Mouse (Mus musculus): ENCODE data around the gene Abcg5. TPM values are rescaled to one million over a fixed set of nuclear protein-coding genes. Genes with fewer than 3 reads are reported as not detected.

Abcg5 gene
- 0.50 and 0.56 TPM in 2 replicates for polyA plus RNA-seq (2015; fragmentation: Nextera tagmentation; extraction: Ambion mirVana)

DNA sequence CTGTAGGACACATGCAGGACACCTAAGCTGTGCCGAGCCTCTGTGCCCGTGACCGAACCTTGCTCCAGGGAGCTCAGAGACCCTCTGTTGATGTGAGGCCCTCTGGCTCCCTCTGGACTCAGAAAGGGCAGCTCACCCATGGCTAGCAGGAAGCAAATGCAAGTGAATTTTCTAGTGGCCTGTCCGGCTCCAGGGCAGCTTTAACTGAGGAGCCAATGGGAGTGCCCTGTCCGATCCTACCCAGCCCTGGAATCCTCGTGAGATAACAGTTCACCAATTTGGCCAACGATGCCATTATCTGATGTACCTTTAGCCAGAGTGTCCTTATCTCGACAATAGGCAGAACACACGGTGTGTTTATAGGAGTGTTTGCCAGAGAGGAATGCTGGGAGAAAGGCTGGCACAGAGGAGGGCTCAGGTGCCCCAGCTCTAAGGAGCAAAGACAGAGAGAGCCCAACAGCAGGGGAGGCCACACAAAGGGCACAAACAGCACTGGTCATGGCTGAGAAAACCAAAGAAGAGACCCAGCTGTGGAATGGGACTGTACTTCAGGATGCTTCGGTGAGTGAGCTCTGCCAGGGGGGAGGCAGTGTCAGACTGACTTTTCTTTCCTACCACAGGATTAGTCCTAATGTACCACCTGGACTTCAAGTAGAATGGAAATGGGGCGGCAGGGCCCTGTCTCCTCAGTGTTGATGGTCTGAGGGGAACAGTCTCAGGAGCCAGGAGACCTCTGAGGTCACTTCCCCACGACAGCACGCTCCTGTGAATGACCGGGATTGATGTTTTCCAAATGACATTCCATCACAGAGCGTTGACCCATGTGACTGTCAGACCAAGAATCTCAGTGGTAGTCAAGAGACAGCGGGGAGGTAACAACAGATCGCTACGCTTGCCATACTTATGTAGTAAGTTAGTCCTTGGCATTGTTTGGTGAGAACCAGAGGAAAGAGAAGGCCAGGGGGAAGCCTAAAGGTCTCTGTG lies at the start of gene Abcg5:
TSS of gene Abcg5 (minus strand) at position 278 of the 984 bp plus-strand sequence.
- ATAC-seq (ENCODE audit: insufficient read depth): no peak
- Histone ChIP-seq H3K9me3 (replicated peaks) (no peaks in the 10 kb centered on the region), H3K4me2 (no peak within 1 kb of the TSS), H3K4me1 (replicated peaks) (peaks cover 7% of the 10 kb centered on the region; the same call in 1 of the 2 replicates), H3K9ac (no peak within 1 kb of the TSS), H3K27me3 (no peaks in the 10 kb centered on the region; the same call in 1 of the 2 replicates), H3K36me3 (replicated peaks) (no peaks in the 10 kb centered on the region), H3K4me3 (replicated peaks) (no peak within 1 kb of the TSS), H3K27ac (replicated peaks) (no peak within 1 kb of the TSS)
- WGBS (ENCODE audit: insufficient replicate concordance): 57% methylated on average over 18 of the region's 18 CpGs

DNA sequence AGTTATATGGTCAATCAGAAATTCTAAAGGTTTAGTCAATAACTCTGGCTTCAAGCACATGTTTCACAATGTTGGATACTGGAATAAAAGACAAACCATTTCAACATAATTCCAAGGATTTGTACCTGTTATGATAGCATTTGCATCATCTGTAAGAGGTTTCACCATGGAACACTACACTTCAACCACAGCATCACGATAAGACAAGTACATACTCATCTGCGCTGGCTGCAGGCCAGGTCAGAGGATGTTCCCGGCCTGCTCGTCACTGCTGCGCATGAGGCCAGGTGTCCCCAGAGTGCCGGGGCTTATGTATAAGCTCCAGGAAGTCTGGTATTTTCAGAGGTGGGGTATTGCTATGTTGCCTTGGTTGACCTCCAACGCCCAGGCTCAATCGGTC lies 49.8 kb upstream of the Abcg5 start:
- no peak overlapping the region for H3K27ac ChIP-seq (replicated peaks)
- H3K36me3 ChIP-seq (replicated peaks): peaks cover 33% of the 10 kb centered on the region
- no peak overlapping the region for H3K4me2 ChIP-seq
- H3K9ac ChIP-seq: no peak overlapping the region
- no peaks in the 10 kb centered on the region for H3K27me3 ChIP-seq
- H3K9me3 ChIP-seq (replicated peaks): no peaks in the 10 kb centered on the region
- no peak for ATAC-seq (ENCODE audit: insufficient read depth)
- 85% methylated on average over 8 of the region's 8 CpGs for WGBS (ENCODE audit: insufficient replicate concordance)
- H3K4me1 ChIP-seq (replicated peaks): peaks cover 44% of the 10 kb centered on the region
- no peak overlapping the region for H3K4me3 ChIP-seq (replicated peaks)

DNA sequence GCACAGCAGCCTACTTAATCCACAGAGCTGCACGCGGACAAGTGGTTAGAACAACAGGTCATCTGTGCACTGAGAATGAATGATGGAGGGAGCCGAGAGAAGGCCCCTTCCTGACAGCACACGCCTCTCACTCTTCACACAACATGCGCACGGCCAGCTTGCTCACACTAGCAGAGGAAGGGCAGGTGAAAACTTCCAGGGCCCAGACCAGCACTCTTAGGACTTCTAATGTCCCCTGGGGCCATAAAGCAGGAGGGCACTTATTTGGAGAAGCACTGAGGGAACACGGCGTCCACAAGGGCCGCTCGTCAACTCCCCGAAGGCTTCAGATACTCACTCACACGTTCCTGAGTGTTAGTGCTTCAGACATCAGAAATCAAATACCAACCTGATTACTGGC lies 48.5 kb upstream of the Abcg5 start:
- ATAC-seq (ENCODE audit: insufficient read depth): no peak
- H3K9ac ChIP-seq: no peak overlapping the region
- H3K27ac ChIP-seq (replicated peaks): 0 out of 2 replicates have a peak overlapping the region, but pooled peaks have one; percentile 39
- 88% methylated on average over 12 of the region's 12 CpGs for WGBS (ENCODE audit: insufficient replicate concordance)
- peaks cover 42% of the 10 kb centered on the region for H3K36me3 ChIP-seq (replicated peaks)
- H3K27me3 ChIP-seq: no peaks in the 10 kb centered on the region
- H3K4me3 ChIP-seq (replicated peaks): no peak overlapping the region
- H3K9me3 ChIP-seq (replicated peaks): no peaks in the 10 kb centered on the region
- peaks cover 39% of the 10 kb centered on the region for H3K4me1 ChIP-seq (replicated peaks)
- H3K4me2 ChIP-seq: no peak overlapping the region

DNA sequence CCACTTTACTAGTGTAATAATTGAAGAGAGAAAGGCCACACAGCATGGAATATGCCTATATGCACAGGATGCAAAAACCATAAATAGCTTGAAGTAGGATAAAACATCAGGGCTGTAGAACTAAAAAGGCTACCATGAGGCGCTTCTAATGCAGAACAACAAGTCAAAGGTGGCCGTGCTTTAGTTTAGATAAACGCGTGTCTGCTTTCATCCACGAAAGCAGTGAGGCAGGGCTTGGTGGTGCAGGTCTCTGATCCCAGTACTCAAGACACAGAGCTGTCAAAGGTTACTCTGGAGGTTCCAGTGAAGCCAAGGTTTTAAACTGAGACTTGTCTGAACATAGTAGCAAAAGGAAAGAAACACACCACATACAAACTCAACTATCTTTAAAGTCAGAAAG lies 46.3 kb upstream of the Abcg5 start:
- Histone ChIP-seq H3K4me3 (replicated peaks) (no peak overlapping the region), H3K4me2 (peak overlapping the region; percentile 59), H3K27me3 (no peaks in the 10 kb centered on the region), H3K9ac (peak overlapping the region; percentile 19; the same call in 1 of the 2 replicates), H3K36me3 (replicated peaks) (peaks cover 57% of the 10 kb centered on the region), H3K27ac (replicated peaks) (peak overlapping the region; percentile 77), H3K4me1 (replicated peaks) (peaks cover 39% of the 10 kb centered on the region), H3K9me3 (replicated peaks) (no peaks in the 10 kb centered on the region)
- 30% methylated on average over 5 of the region's 5 CpGs for WGBS (ENCODE audit: insufficient replicate concordance)
- peak; percentile 57 for ATAC-seq (ENCODE audit: insufficient read depth)

DNA sequence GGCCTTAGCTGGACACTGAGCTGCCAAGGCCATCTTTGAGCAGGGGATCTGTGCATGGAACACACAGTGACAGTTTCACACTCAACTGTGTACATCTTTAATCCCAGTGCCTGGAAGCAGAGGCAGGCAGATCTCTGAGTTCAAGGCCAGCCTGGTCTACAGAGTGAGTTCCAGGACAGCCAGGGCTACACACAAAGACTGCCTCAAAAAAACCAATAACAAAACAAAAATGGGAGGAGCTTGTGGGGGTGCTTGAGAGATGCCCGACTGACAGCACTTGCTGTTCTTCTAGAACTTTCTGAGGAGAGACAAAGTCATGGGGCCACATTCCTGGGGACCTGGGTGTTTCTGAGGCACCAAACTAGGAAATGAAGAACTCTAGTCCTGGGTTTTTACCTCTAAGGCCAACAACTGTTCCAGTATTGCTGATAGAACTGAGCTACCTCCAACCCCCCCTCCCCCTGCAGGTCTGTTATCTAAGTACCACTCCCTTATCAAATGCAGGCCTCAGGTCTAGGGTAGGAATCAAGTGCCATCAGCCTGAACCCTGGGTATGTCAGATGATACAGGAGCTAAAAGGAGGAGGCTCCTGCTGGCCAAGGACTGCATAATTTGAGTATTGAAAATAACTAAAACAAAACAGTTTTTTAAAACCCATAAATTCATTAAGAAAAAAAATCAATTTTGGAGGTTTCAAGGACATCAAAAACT lies 45.5 kb upstream of the Abcg5 start:
- Histone ChIP-seq H3K27ac (replicated peaks) (peak overlapping the region; percentile 77), H3K36me3 (replicated peaks) (peaks cover 63% of the 10 kb centered on the region), H3K27me3 (no peaks in the 10 kb centered on the region), H3K9ac (peak overlapping the region; percentile 18; the same call in 1 of the 2 replicates), H3K9me3 (replicated peaks) (no peaks in the 10 kb centered on the region), H3K4me2 (peak overlapping the region; percentile 59), H3K4me3 (replicated peaks) (0 out of 2 replicates have a peak overlapping the region, but pooled peaks have one; percentile 3), H3K4me1 (replicated peaks) (peaks cover 39% of the 10 kb centered on the region)
- WGBS (ENCODE audit: insufficient replicate concordance): 21% methylated on average over 1 of the region's 1 CpGs
- peak; percentile 98 for ATAC-seq (ENCODE audit: insufficient read depth)

DNA sequence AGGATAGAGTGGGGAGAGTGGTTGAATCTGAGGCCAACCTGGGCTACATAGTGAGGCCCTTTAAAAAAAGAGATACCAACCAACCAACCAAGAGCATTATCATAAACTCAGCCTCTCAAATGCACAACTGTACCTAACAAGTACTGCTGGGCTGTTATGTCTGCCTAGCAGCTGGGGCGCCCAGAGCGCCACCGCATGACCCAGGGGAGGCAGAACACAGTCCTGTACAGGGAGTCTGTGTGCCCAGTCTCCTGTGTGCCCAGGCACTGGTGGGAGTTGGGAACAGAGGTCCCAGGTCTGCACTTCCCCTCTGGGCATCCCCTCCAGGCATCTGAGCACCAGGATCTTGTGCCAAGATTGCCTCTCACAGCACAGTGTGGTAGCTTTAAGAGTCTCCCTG lies 42.4 kb upstream of the Abcg5 start:
- Histone ChIP-seq H3K36me3 (replicated peaks) (peaks cover 71% of the 10 kb centered on the region), H3K4me3 (replicated peaks) (no peak overlapping the region), H3K4me1 (replicated peaks) (peaks cover 25% of the 10 kb centered on the region), H3K9ac (no peak overlapping the region), H3K9me3 (replicated peaks) (no peaks in the 10 kb centered on the region), H3K4me2 (no peak overlapping the region), H3K27me3 (no peaks in the 10 kb centered on the region), H3K27ac (replicated peaks) (no peak overlapping the region)
- no peak for ATAC-seq (ENCODE audit: insufficient read depth)
- 93% methylated on average over 3 of the region's 3 CpGs for WGBS (ENCODE audit: insufficient replicate concordance)

DNA sequence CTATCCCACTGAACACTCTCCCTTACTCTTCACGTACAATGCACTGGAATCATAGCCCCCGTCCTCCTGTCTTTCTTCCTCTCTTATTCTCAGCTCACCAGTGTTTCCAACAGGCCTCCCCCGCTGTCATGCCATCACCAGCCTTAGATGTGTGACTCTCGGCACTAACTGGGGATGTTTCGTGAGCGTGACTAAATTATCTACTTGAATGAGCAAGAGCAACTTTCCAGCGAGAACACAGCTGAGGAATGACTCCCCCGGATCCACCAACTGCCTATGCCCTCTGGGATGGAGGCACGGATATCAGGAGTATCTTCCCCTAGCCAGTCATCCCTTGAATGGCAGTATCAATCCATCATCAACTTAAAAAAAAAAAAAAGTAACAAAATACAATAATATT lies 41.2 kb upstream of the Abcg5 start:
- Histone ChIP-seq H3K9me3 (replicated peaks) (no peaks in the 10 kb centered on the region), H3K4me1 (replicated peaks) (peaks cover 15% of the 10 kb centered on the region), H3K27me3 (no peaks in the 10 kb centered on the region), H3K27ac (replicated peaks) (no peak overlapping the region), H3K9ac (no peak overlapping the region), H3K4me2 (no peak overlapping the region), H3K4me3 (replicated peaks) (no peak overlapping the region), H3K36me3 (replicated peaks) (peaks cover 67% of the 10 kb centered on the region)
- WGBS (ENCODE audit: insufficient replicate concordance): 85% methylated on average over 9 of the region's 9 CpGs
- ATAC-seq (ENCODE audit: insufficient read depth): no peak

DNA sequence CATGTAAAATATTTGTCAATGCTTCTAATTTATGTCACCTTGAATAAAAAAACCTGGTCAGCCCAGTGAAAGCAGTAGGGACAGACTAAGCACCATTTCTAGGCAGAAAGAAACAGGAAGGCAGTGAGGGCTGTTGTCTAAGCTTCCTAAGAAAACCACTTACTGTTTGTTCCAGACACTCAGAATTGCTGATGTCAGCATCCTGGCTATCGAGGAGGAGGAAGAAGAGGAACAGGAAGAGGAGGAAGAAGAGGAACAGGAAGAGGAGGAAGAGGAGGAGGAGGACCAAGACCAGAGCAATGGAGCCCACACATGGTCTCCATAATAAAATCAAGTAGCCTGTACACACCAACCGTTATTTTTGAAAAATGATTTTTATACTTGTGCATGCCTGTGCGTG lies 36.3 kb upstream of the Abcg5 start:
- Histone ChIP-seq H3K9me3 (replicated peaks) (no peaks in the 10 kb centered on the region), H3K4me1 (replicated peaks) (peaks cover 8% of the 10 kb centered on the region; the same call in 1 of the 2 replicates), H3K9ac (no peak overlapping the region), H3K27ac (replicated peaks) (no peak overlapping the region), H3K4me3 (replicated peaks) (no peak overlapping the region), H3K4me2 (no peak overlapping the region), H3K27me3 (no peaks in the 10 kb centered on the region), H3K36me3 (replicated peaks) (peaks cover 50% of the 10 kb centered on the region)
- 63% methylated on average over 3 of the region's 3 CpGs for WGBS (ENCODE audit: insufficient replicate concordance)
- no peak for ATAC-seq (ENCODE audit: insufficient read depth)

DNA sequence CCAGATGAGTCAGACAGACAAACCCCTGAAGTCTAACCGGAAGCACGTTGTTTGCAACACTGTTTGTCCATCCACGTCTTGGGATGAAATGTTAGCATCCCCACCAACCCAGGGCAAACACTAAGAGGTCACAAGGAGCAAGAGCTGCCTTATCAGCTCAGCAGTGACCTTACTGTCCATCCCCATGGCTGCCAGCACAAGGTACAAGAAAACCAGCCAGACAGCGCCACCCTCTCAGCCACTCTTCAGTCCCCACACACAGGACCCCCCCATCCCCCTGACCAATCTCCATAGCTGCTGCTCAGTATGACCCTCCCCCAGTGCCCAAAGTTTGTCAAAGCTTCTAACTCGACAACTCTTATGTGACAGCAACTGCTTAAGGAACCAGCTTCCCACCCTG lies 34.6 kb upstream of the Abcg5 start:
- 78% methylated on average over 5 of the region's 5 CpGs for WGBS (ENCODE audit: insufficient replicate concordance)
- H3K27ac ChIP-seq (replicated peaks): no peak overlapping the region
- no peak for ATAC-seq (ENCODE audit: insufficient read depth)

DNA sequence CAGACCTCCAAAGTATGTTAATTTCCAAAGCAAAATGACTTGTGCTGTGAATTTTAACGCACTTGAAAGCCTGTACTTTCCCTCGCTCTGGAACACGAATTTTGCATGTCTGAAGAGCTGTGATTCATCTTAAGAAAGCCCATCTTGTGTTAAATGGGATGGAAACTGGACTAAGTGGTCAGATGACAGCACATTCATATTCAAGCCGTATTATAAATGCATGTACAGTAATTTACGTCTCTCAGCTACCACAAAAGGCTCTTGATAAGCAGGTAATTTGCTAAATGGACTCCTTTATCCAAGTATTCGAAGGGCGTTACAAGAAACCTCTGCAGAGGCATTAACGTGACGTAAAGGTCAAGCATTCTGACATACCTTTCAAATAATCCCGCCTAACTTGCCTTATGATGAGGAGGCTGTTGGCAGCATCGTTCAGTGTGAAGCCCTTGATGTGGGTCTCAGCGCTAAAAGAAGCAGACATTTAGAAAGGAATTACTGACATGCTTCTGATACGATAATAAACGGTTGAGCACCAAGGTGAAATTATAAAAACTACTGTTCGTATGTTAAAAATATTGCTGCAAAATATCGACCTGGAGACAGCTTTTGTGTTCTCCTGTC lies 33.6 kb upstream of the Abcg5 start:
- Histone ChIP-seq H3K36me3 (replicated peaks) (peaks cover 49% of the 10 kb centered on the region), H3K4me1 (replicated peaks) (peaks cover 8% of the 10 kb centered on the region; the same call in 1 of the 2 replicates)
- WGBS (ENCODE audit: insufficient replicate concordance): 82% methylated on average over 16 of the region's 16 CpGs

More for the DNA sequence above, 34.6 kb upstream of the Abcg5 start:
- Histone ChIP-seq H3K4me3 (replicated peaks) (no peak overlapping the region), H3K4me2 (no peak overlapping the region), H3K4me1 (replicated peaks) (peaks cover 8% of the 10 kb centered on the region; the same call in 1 of the 2 replicates), H3K27me3 (no peaks in the 10 kb centered on the region), H3K9me3 (replicated peaks) (no peaks in the 10 kb centered on the region), H3K9ac (no peak overlapping the region), H3K36me3 (replicated peaks) (peaks cover 51% of the 10 kb centered on the region)

More for the DNA sequence above, 33.6 kb upstream of the Abcg5 start:
- H3K9me3 ChIP-seq (replicated peaks): no peaks in the 10 kb centered on the region
- H3K27me3 ChIP-seq: no peaks in the 10 kb centered on the region
- no peak for ATAC-seq (ENCODE audit: insufficient read depth)
- H3K4me3 ChIP-seq (replicated peaks): no peak overlapping the region
- no peak overlapping the region for H3K9ac ChIP-seq
- no peak overlapping the region for H3K4me2 ChIP-seq
- H3K27ac ChIP-seq (replicated peaks): no peak overlapping the region

Data from liver, embryonic 15.5 days (tissue).